Mouse (Mus musculus) hindbrain, embryonic 15.5 days (tissue): Measurements from ENCODE around the gene Dgkh. TPM values are rescaled to one million over a fixed set of nuclear protein-coding genes. Genes with fewer than 3 reads are reported as not detected.
A peak's percentile ranks its signal among the peaks of the same experiment; 100 is the strongest.

Source experiments
- ATAC-seq: fragments of 200-750 bp; cut with Nextera tagmentation; 2 replicates; pipeline ENCODE4 v1.8.0; 2017; ENCODE audit warnings: low read depth, moderate number of reproducible peaks, moderate TSS enrichment; ENCODE audit not compliant: low FRiP score
- H3K27ac ChIP-seq: fragments of 300-500 bp; sonication (generic); replicated peaks from 2 replicates; pipeline ENCODE4 v1.5.1; 2015; ENCODE audit warnings: mild to moderate bottlenecking, inconsistent platforms
- H3K27me3 ChIP-seq: fragments of 300-500 bp; sonication (generic); 2 replicates; pipeline ENCODE4 v1.6.1; 2015; ENCODE audit warnings: control low read depth, inconsistent platforms
- H3K36me3 ChIP-seq: fragments of 300-500 bp; sonication (generic); 2 replicates; pipeline ENCODE4 v1.6.1; 2015; ENCODE audit warnings: control low read depth, inconsistent platforms
- H3K4me1 ChIP-seq: fragments of 300-500 bp; sonication (generic); replicated peaks from 2 replicates; pipeline ENCODE4 v1.6.1; 2015; ENCODE audit warnings: control low read depth, inconsistent platforms
- H3K4me2 ChIP-seq: fragments of 300-500 bp; sonication (generic); 2 replicates; pipeline ENCODE4 v1.6.1; 2015; ENCODE audit warnings: moderate library complexity, mild to moderate bottlenecking, inconsistent platforms
- H3K4me3 ChIP-seq: fragments of 300-500 bp; sonication (generic); 2 replicates; pipeline ENCODE4 v1.5.1; 2015; ENCODE audit warnings: mild to moderate bottlenecking, inconsistent platforms
- H3K9ac ChIP-seq: fragments of 300-500 bp; sonication (generic); 2 replicates; pipeline ENCODE4 v1.6.1; 2015; ENCODE audit warnings: inconsistent platforms
- H3K9me3 ChIP-seq: fragments of 300-500 bp; sonication (generic); 2 replicates; pipeline ENCODE4 v1.6.1; 2016; ENCODE audit warnings: control low read depth, inconsistent platforms
- WGBS: fragments of 180-500 bp; shearing (Covaris S2); methylation state at CpG from one replicate; pipeline ENCODE4 v1.1.7; 2015; 5-methylcytosine and 5-hydroxymethylcytosine counted together
- polyA plus RNA-seq: library from polyadenylated mRNA; unstranded; fragments of >200 nt; fragmentation: Nextera tagmentation; extraction: Ambion mirVana; gene quantifications from 2 replicates; pipeline ENCODE4 v1.2.1, GENCODE M21; 2015

Dgkh gene
- polyA plus RNA-seq, 1 experiment from 2014 or later, result 3.5 TPM

GRCm38 (mm10) chr14:78690883-78691282, 41.7 kb downstream of the Dgkh start:
- Histone ChIP-seq H3K27ac (no peak overlapping the region), H3K9ac (no peak overlapping the region), H3K4me1 (no peaks in the 10 kb centered on the region), H3K9me3 (no peaks in the 10 kb centered on the region), H3K4me2 (no peak overlapping the region), H3K36me3 (no peaks in the 10 kb centered on the region), H3K27me3 (no peaks in the 10 kb centered on the region), H3K4me3 (no peak overlapping the region)
- WGBS, result 58% methylated on average over 1 of the region's 1 CpGs
- no peak for ATAC-seq

GRCm38 (mm10) chr14:78690387-78690786, 42.2 kb downstream of the Dgkh start:
- ATAC-seq, result no peak
- Histone ChIP-seq H3K9me3 (no peaks in the 10 kb centered on the region), H3K27ac (no peak overlapping the region), H3K4me1 (no peaks in the 10 kb centered on the region), H3K4me2 (no peak overlapping the region), H3K4me3 (no peak overlapping the region), H3K36me3 (no peaks in the 10 kb centered on the region), H3K27me3 (no peaks in the 10 kb centered on the region), H3K9ac (no peak overlapping the region)
- 74% methylated on average over 4 of the region's 4 CpGs for WGBS

- no peak overlapping the region for H3K27ac ChIP-seq
- no peak for ATAC-seq
- H3K27me3 ChIP-seq, result no peaks in the 10 kb centered on the region
- H3K36me3 ChIP-seq, result no peaks in the 10 kb centered on the region
- no peaks in the 10 kb centered on the region for H3K4me1 ChIP-seq
- no peaks in the 10 kb centered on the region for H3K9me3 ChIP-seq
- no peak overlapping the region for H3K9ac ChIP-seq
- no peak overlapping the region for H3K4me2 ChIP-seq
- 92% methylated on average over 9 of the region's 9 CpGs for WGBS
- no peak overlapping the region for H3K4me3 ChIP-seq
These were observed 42.6 kb downstream of the Dgkh start for GRCm38 (mm10) chr14:78689950-78690349.

DNA sequence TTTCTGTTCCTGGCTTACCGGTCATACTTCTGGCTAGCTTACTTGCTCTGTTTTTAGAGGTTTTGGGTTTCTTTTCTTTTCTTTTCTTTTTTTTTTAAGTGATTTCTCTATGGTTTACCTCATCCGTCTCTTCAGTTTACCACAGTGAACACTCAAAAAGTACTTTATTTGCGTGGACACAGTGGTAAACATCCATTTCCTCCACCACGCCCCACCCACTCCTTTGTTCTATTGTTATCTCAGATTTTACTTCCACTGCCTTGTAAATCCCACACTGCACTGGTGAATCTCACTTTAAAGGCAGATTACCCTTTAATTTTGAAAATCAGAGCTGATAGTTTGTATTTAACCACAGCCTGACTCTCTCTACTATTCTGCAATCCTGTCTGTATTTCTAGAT, 44.9 kb downstream of the Dgkh start:
- WGBS, result 73% methylated on average over 4 of the region's 4 CpGs
- Histone ChIP-seq H3K9ac (no peak overlapping the region), H3K4me1 (no peaks in the 10 kb centered on the region), H3K9me3 (no peaks in the 10 kb centered on the region), H3K27ac (no peak overlapping the region), H3K36me3 (no peaks in the 10 kb centered on the region), H3K4me2 (no peak overlapping the region), H3K27me3 (no peaks in the 10 kb centered on the region), H3K4me3 (no peak overlapping the region)
- no peak for ATAC-seq

- no peaks in the 10 kb centered on the region for H3K36me3 ChIP-seq
- ATAC-seq, result no peak
- no peaks in the 10 kb centered on the region for H3K27me3 ChIP-seq
- no peak overlapping the region for H3K27ac ChIP-seq
- 95% methylated on average over 6 of the region's 6 CpGs for WGBS
- H3K9me3 ChIP-seq, result no peaks in the 10 kb centered on the region
- no peak overlapping the region for H3K4me2 ChIP-seq
- H3K4me1 ChIP-seq, result no peaks in the 10 kb centered on the region
- H3K9ac ChIP-seq, result no peak overlapping the region
- no peak overlapping the region for H3K4me3 ChIP-seq
These were observed 45.9 kb downstream of the Dgkh start for GRCm38 (mm10) chr14:78686701-78687100.

- Histone ChIP-seq H3K4me1 (no peaks in the 10 kb centered on the region), H3K27ac (no peak overlapping the region), H3K36me3 (no peaks in the 10 kb centered on the region), H3K4me2 (no peak overlapping the region), H3K9ac (no peak overlapping the region), H3K4me3 (no peak overlapping the region), H3K9me3 (no peaks in the 10 kb centered on the region), H3K27me3 (no peaks in the 10 kb centered on the region)
- 82% methylated on average over 4 of the region's 4 CpGs for whole genome bisulfite sequencing
- no peak for ATAC-seq
These were observed 48.4 kb downstream of the Dgkh start for GRCm38 (mm10) chr14:78684171-78684570.

DNA sequence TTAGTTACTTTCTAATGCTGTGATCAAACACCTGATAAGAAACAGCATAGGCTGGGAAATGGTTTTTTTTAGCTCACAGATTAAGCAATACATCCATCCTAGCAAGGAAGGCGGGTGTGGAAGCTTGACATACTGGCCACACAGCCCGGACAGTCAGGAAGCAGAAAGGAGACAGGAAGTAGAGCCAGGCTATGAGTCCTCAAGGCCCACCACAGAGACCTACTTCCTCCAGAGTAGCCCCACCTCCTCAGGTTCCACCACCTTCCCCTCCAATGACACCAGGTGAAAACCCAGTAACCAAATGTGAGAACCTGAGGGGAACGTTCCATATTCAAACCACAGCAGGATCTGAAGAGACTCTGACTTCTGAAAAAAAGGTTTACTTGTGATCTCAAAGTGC, 53.6 kb downstream of the Dgkh start:
- H3K27ac ChIP-seq, result no peak overlapping the region
- no peak overlapping the region for H3K4me3 ChIP-seq
- no peak for ATAC-seq
- no peaks in the 10 kb centered on the region for H3K27me3 ChIP-seq
- H3K9me3 ChIP-seq, result no peaks in the 10 kb centered on the region
- peaks cover 14% of the 10 kb centered on the region for H3K4me1 ChIP-seq
- no peak overlapping the region for H3K9ac ChIP-seq
- H3K4me2 ChIP-seq, result no peak overlapping the region
- WGBS, result 87% methylated on average over 3 of the region's 3 CpGs
- H3K36me3 ChIP-seq, result no peaks in the 10 kb centered on the region

DNA sequence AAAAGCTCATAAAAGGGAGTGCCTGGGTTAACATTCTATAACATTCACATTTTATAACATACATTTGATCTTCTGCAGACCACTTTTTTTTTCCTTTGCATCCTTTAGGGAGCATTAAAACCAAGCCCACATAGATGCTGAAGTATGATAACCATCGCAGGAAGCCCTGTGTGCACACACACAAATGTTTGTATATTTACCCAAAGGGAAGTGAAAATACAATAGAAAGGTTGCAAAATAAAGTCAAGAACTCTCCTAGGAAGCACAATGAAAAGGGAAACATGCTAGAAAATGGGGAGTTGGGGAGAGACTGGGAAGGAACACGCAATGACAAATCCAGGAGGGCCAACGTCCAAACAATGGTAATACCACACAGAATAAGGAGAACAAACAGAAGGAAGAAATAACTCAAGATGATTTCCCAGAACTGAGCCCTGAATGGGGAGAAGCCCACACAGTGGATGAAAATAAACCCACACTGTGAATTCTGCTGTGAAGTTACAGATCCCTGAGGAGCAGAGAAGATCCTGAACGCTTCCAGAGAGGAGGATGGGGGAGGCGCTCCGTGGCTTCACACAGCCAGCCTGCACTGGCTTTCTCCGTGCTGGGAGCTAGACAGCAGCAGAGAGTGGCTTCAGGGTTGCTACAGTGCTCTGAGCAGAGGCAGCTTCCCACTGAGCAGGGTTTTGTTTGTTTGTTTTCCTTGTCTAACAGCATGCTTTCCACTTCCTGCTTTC, 54.6 kb downstream of the Dgkh start:
- Histone ChIP-seq H3K9ac (no peak overlapping the region; the same call in 1 of the 2 replicates), H3K27ac (peak overlapping the region; percentile 14; the same call in 1 of the 2 replicates), H3K4me2 (peak overlapping the region; percentile 16), H3K27me3 (no peaks in the 10 kb centered on the region), H3K4me3 (no peak overlapping the region), H3K9me3 (no peaks in the 10 kb centered on the region), H3K36me3 (no peaks in the 10 kb centered on the region), H3K4me1 (peaks cover 14% of the 10 kb centered on the region)
- WGBS, result 22% methylated on average over 7 of the region's 7 CpGs
- peak; percentile 83 for ATAC-seq

GRCm38 (mm10) chr14:78676457-78676856, 56.1 kb downstream of the Dgkh start:
- H3K27me3 ChIP-seq, result no peaks in the 10 kb centered on the region
- ATAC-seq, result no peak
- H3K9ac ChIP-seq, result no peak overlapping the region
- H3K4me2 ChIP-seq, result no peak overlapping the region
- 60% methylated on average over 6 of the region's 6 CpGs for WGBS
- no peak overlapping the region for H3K27ac ChIP-seq
- H3K4me1 ChIP-seq, result peaks cover 14% of the 10 kb centered on the region
- H3K9me3 ChIP-seq, result no peaks in the 10 kb centered on the region
- no peak overlapping the region for H3K4me3 ChIP-seq
- H3K36me3 ChIP-seq, result no peaks in the 10 kb centered on the region

DNA sequence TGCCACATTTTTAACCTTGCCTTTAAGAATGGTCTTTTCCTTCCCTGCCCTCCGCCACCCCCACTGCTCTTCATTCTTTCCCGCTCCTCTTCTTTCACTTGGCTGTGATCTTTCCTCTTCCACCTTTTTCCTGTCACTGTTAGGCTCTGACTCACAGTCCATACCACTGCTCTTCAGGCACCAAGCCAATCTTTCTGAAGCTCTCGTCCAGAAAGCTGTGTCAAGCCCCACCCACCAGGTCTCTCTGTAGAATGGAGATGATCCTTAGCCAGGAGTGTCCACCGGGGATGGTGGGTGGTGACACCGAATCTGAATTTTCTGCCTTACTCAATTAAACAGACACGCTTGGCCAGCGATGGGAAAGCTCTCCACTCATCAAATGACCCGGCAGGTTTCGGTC, 58.0 kb downstream of the Dgkh start:
- peaks cover 14% of the 10 kb centered on the region for H3K4me1 ChIP-seq
- no peak overlapping the region for H3K4me3 ChIP-seq
- WGBS, result 85% methylated on average over 9 of the region's 9 CpGs
- H3K27me3 ChIP-seq, result no peaks in the 10 kb centered on the region
- H3K27ac ChIP-seq, result no peak overlapping the region
- no peak for ATAC-seq
- H3K4me2 ChIP-seq, result no peak overlapping the region
- H3K9ac ChIP-seq, result no peak overlapping the region
- no peaks in the 10 kb centered on the region for H3K36me3 ChIP-seq
- no peaks in the 10 kb centered on the region for H3K9me3 ChIP-seq

- Histone ChIP-seq H3K4me2 (no peak overlapping the region), H3K27me3 (no peaks in the 10 kb centered on the region), H3K9me3 (no peaks in the 10 kb centered on the region), H3K9ac (no peak overlapping the region), H3K4me3 (no peak overlapping the region), H3K36me3 (no peaks in the 10 kb centered on the region), H3K4me1 (no peaks in the 10 kb centered on the region), H3K27ac (no peak overlapping the region)
- WGBS, result 70% methylated on average over 10 of the region's 10 CpGs
- no peak for ATAC-seq
These were observed 62.6 kb downstream of the Dgkh start for GRCm38 (mm10) chr14:78669986-78670385.

DNA sequence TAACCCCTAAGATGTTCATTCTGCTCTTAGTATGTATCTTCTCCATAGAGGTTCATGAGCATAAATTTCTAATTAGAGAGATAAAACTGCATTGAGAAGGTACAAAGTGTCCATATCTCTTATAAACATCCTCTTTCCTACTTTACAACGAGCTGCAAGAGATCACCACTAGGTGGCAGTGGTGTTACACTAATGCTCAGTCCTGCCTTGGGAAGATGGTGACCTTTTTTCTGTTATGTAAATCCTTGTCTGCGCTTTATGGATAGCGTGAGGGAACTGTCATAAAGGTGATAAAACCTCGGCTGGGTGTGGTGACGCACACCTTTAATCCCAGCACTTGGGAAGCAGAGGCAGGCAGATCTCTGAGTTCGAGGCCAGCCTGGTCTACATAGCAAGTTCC, 64.3 kb downstream of the Dgkh start:
- H3K4me3 ChIP-seq, result no peak overlapping the region
- no peak overlapping the region for H3K4me2 ChIP-seq
- H3K9me3 ChIP-seq, result no peaks in the 10 kb centered on the region
- H3K27ac ChIP-seq, result no peak overlapping the region
- H3K9ac ChIP-seq, result no peak overlapping the region
- WGBS, result 16% methylated on average over 6 of the region's 6 CpGs
- no peaks in the 10 kb centered on the region for H3K4me1 ChIP-seq
- ATAC-seq, result peak; percentile 63
- no peaks in the 10 kb centered on the region for H3K27me3 ChIP-seq
- H3K36me3 ChIP-seq, result no peaks in the 10 kb centered on the region

DNA sequence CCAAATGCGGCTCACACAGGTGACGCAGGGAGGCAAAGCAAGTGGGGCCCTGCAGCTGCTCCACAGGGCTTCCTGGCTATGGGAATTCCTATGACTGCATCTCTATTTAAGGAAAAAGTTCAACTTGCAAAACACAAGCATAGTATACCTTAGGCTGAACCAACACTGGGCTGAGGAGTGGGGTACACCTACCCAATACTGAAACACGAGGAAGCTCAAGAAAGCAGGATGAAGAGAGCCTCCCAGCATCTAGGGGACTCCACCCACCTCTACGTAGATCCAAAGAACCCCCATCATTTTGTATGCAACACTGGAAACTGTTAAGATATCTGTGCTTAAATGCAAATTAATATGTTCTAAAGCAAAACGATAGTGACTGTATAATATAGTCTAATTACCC, 64.8 kb downstream of the Dgkh start:
- H3K4me1 ChIP-seq, result no peaks in the 10 kb centered on the region
- no peaks in the 10 kb centered on the region for H3K27me3 ChIP-seq
- no peaks in the 10 kb centered on the region for H3K9me3 ChIP-seq
- H3K4me2 ChIP-seq, result no peak overlapping the region
- H3K27ac ChIP-seq, result no peak overlapping the region
- peak; percentile 48; the same call in 1 of the 2 replicates for ATAC-seq
- WGBS, result 66% methylated on average over 5 of the region's 5 CpGs
- no peak overlapping the region for H3K4me3 ChIP-seq
- H3K9ac ChIP-seq, result no peak overlapping the region
- no peaks in the 10 kb centered on the region for H3K36me3 ChIP-seq
